In the genomic region with DNA sequence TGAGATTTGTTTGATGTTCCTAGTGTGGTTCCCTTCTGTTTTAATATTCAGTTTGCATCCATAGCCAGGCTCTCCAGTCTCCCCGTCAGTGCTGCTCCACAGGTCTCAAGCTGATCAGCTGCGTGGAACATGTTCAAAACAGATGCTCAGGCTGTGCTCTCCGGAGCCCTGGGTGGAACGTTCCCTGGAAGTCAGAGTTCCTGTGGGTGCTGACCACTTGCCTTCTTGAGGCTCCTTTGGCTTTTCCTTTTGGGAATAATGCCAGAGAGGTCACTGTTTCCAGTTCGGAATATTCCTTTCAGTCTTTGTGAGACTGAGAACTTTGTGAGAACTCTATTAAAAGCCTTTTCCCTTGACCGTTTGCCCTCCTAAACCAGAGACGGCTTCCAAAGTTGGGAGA, we compare ENCODE assay signal across 13 mouse cellular contexts. TPM values are rescaled to one million over a fixed set of nuclear protein-coding genes. Genes with fewer than 3 reads are reported as not detected.
A peak's percentile ranks its signal among the peaks of the same experiment; 100 is the strongest.
DNase-seq lines count a peak whose midpoint lies in the region; ATAC-seq and TF ChIP-seq lines count a peak whose summit lies in the region.
"Had no signal": no experiment of that assay in that cellular context is flagged by ENCODE, and none has a peak within 500 bp of the region (broad histone marks: within the 10 kb centered on the region; RNA-seq: fewer than 3 reads in every experiment).

No protein-coding gene starts in this region.

- 63% methylated on average over 7 of the region's 7 CpGs for WGBS in forebrain, embryonic 14.5 days
- 55% methylated on average over 7 of the region's 7 CpGs for WGBS in forebrain, embryonic 16.5 days
- WGBS in liver, adult 2 months, result 69% methylated on average over 7 of the region's 7 CpGs
- WGBS in liver, postnatal 0 days (ENCODE audit: insufficient replicate concordance), result 76% methylated on average over 7 of the region's 7 CpGs
- 59% methylated on average over 7 of the region's 7 CpGs for WGBS in heart, embryonic 16.5 days

- TF ChIP-seq EP300 in liver, postnatal 0 days (IDR thresholded peaks at IDR 0.05; ENCODE audit: low read depth), result no peak

- no peak for DNase-seq in forebrain, embryonic 14.5 days (ENCODE audit: low spot score)
- DNase-seq in liver, adult 2 months (ENCODE audit: extremely low read depth, low read depth, low spot score), result peak; percentile 21
- DNase-seq in liver, postnatal 0 days, result no peak
- DNase-seq in lung, postnatal 4 days, result peak; percentile 17 to 35
- no peak for DNase-seq in spleen, postnatal 4 days (ENCODE audit: low spot score in 2 of 2)
- DNase-seq: layer of hippocampus, postnatal 36 days; liver, embryonic 13.5 days had no signal

- H3K9ac ChIP-seq in forebrain, embryonic 14.5 days (ENCODE audit: low read length), result no peak overlapping the region
- H3K9ac ChIP-seq in forebrain, embryonic 16.5 days (replicated peaks; ENCODE audit: low read depth, low read length), result no peak overlapping the region
- no peak overlapping the region for H3K9ac ChIP-seq in liver, adult 2 months (ENCODE audit: low read depth, low read length)
- no peak overlapping the region for H3K9ac ChIP-seq in liver, postnatal 0 days (replicated peaks)
- H3K9ac ChIP-seq in heart, embryonic 16.5 days (ENCODE audit: low read length), result no peak overlapping the region
- H3K9ac ChIP-seq: liver, embryonic 13.5 days had no signal

- H3K4me3 ChIP-seq in forebrain, embryonic 14.5 days (ENCODE audit: low read depth, low read length), result no peak overlapping the region
- no peak overlapping the region for H3K4me3 ChIP-seq in forebrain, embryonic 16.5 days (replicated peaks; ENCODE audit: low read length)
- no peak overlapping the region for H3K4me3 ChIP-seq in liver, adult 2 months (ENCODE audit: insufficient read depth, low read depth, low read length)
- H3K4me3 ChIP-seq in liver, postnatal 0 days (ENCODE audit: low read depth, low read length), result no peak overlapping the region
- H3K4me3 ChIP-seq in heart, embryonic 16.5 days (ENCODE audit: low read length), result no peak overlapping the region
- H3K4me3 ChIP-seq: liver, embryonic 13.5 days; midbrain, embryonic 10.5 days had no signal

- H3K27me3 ChIP-seq in forebrain, embryonic 14.5 days (replicated peaks; ENCODE audit: control insufficient read depth, insufficient read depth, low read length), result no peaks in the 10 kb centered on the region
- H3K27me3 ChIP-seq in forebrain, embryonic 16.5 days (replicated peaks; ENCODE audit: control insufficient read depth, insufficient read depth, low read length), result no peaks in the 10 kb centered on the region
- H3K27me3 ChIP-seq in liver, adult 2 months (ENCODE audit: control insufficient read depth, insufficient read depth, low read length), result no peaks in the 10 kb centered on the region
- H3K27me3 ChIP-seq in liver, postnatal 0 days (ENCODE audit: insufficient read depth, low read length), result no peaks in the 10 kb centered on the region
- H3K27me3 ChIP-seq in heart, embryonic 16.5 days (ENCODE audit: control insufficient read depth, insufficient read depth, low read length), result no peaks in the 10 kb centered on the region
- H3K27me3 ChIP-seq: liver, embryonic 13.5 days; Patski had no signal

- no peaks in the 10 kb centered on the region for H3K36me3 ChIP-seq in forebrain, embryonic 14.5 days (ENCODE audit: control insufficient read depth, insufficient read depth, low read length)
- H3K36me3 ChIP-seq in forebrain, embryonic 16.5 days (ENCODE audit: control insufficient read depth, insufficient read depth), result no peaks in the 10 kb centered on the region
- no peaks in the 10 kb centered on the region for H3K36me3 ChIP-seq in liver, adult 2 months (ENCODE audit: control insufficient read depth, insufficient read depth, low read length)
- H3K36me3 ChIP-seq in liver, postnatal 0 days (replicated peaks; ENCODE audit: insufficient read depth, low read length), result no peaks in the 10 kb centered on the region
- H3K36me3 ChIP-seq in heart, embryonic 16.5 days (ENCODE audit: control insufficient read depth, insufficient read depth), result no peaks in the 10 kb centered on the region
- H3K36me3 ChIP-seq: liver, embryonic 13.5 days; midbrain, embryonic 10.5 days had no signal

- TF ChIP-seq CTCF in liver, adult 2 months (IDR thresholded peaks at IDR 0.05; ENCODE audit: low read depth, low read length), result no peak
- no peak for TF ChIP-seq CTCF in liver, postnatal 0 days (IDR thresholded peaks at IDR 0.05; ENCODE audit: low read depth)

- no peak for ATAC-seq in forebrain, embryonic 14.5 days
- no peak for ATAC-seq in forebrain, embryonic 16.5 days
- ATAC-seq in liver, postnatal 0 days, result no peak
- ATAC-seq in heart, embryonic 16.5 days (replicated peaks; ENCODE audit: extremely low read depth, insufficient read depth, low FRiP score), result no peak
- no peak for ATAC-seq in activated CD4-positive, CD25-positive, alpha-beta regulatory T cell, adult 4 months

- TF ChIP-seq POLR2A in liver, adult 2 months (IDR thresholded peaks at IDR 0.05; ENCODE audit: extremely low read depth, insufficient read depth, low read length), result no peak

- H3K4me2 ChIP-seq in forebrain, embryonic 14.5 days (ENCODE audit: low read length), result no peak overlapping the region
- no peak overlapping the region for H3K4me2 ChIP-seq in forebrain, embryonic 16.5 days (ENCODE audit: low read length)
- no peak overlapping the region for H3K4me2 ChIP-seq in liver, postnatal 0 days (ENCODE audit: low read depth, low read length)
- no peak overlapping the region for H3K4me2 ChIP-seq in heart, embryonic 16.5 days (ENCODE audit: low read depth, low read length)
- H3K4me2 ChIP-seq: liver, embryonic 13.5 days had no signal

- 0 out of 2 replicates have a peak overlapping the region, but pooled peaks have one; percentile 55 for H3K27ac ChIP-seq in forebrain, embryonic 14.5 days (ENCODE audit: low read depth, low read length)
- H3K27ac ChIP-seq in forebrain, embryonic 16.5 days (ENCODE audit: low read length), result no peak overlapping the region
- 0 out of 2 replicates have a peak overlapping the region, but pooled peaks have one; percentile 22 for H3K27ac ChIP-seq in liver, adult 2 months (replicated peaks; ENCODE audit: insufficient read depth, low read depth, low read length)
- no peak overlapping the region for H3K27ac ChIP-seq in liver, postnatal 0 days (ENCODE audit: low read depth)
- peak overlapping the region; percentile 23 for H3K27ac ChIP-seq in heart, embryonic 16.5 days (ENCODE audit: low read length)
- H3K27ac ChIP-seq: liver, embryonic 13.5 days; midbrain, embryonic 10.5 days; stomach, postnatal 0 days had no signal

- no peaks in the 10 kb centered on the region for H3K79me2 ChIP-seq in liver, adult 2 months (ENCODE audit: control insufficient read depth, insufficient read depth, low read length)

- H3K9me3 ChIP-seq in forebrain, embryonic 14.5 days (replicated peaks; ENCODE audit: control insufficient read depth, low read length), result no peaks in the 10 kb centered on the region
- no peaks in the 10 kb centered on the region for H3K9me3 ChIP-seq in forebrain, embryonic 16.5 days (ENCODE audit: control insufficient read depth, low read length)
- H3K9me3 ChIP-seq in liver, postnatal 0 days (ENCODE audit: low read length), result no peaks in the 10 kb centered on the region
- no peaks in the 10 kb centered on the region for H3K9me3 ChIP-seq in heart, embryonic 16.5 days (replicated peaks; ENCODE audit: control insufficient read depth, low read length)
- H3K9me3 ChIP-seq: liver, embryonic 13.5 days; midbrain, embryonic 10.5 days had no signal

- peaks cover 31% of the 10 kb centered on the region for H3K4me1 ChIP-seq in forebrain, embryonic 14.5 days (ENCODE audit: control insufficient read depth, insufficient read depth, low read length)
- peaks cover 12% of the 10 kb centered on the region for H3K4me1 ChIP-seq in forebrain, embryonic 16.5 days (replicated peaks; ENCODE audit: control insufficient read depth, insufficient read depth, low read length)
- peaks cover 10% of the 10 kb centered on the region for H3K4me1 ChIP-seq in liver, adult 2 months (ENCODE audit: control insufficient read depth, insufficient read depth, low read length)
- H3K4me1 ChIP-seq in liver, postnatal 0 days (ENCODE audit: insufficient read depth), result peaks cover 11% of the 10 kb centered on the region
- peaks cover 20% of the 10 kb centered on the region for H3K4me1 ChIP-seq in heart, embryonic 16.5 days (ENCODE audit: control insufficient read depth, insufficient read depth, low read length)

RNA-seq across cellular contexts. Expression of gene Med4, which starts 34.3 kb away (rescaled TPM):
- polyA plus RNA-seq in forebrain, embryonic 14.5 days (2014; fragmentation: Nextera tagmentation; extraction: Ambion mirVana), result 99.3 and 100.0 TPM in 2 replicates
- polyA plus RNA-seq in forebrain, embryonic 16.5 days (2015; fragmentation: Nextera tagmentation; extraction: Ambion mirVana), result 106 and 110 TPM in 2 replicates
- 10.1 and 11.2 TPM in 2 replicates for total RNA-seq in liver, adult 2 months (2014; rRNA removed)
- 6.1 and 6.3 TPM in 2 replicates for polyA plus RNA-seq in liver, adult 2 months (2012; rRNA removed)
- 18.7 and 20.4 TPM in 2 replicates for polyA plus RNA-seq in liver, postnatal 0 days (2015; fragmentation: Nextera tagmentation; extraction: Ambion mirVana)
- 54.1 and 55.5 TPM in 2 replicates for polyA plus RNA-seq in heart, embryonic 16.5 days (2015; fragmentation: Nextera tagmentation; extraction: Ambion mirVana)
- polyA plus RNA-seq in activated CD4-positive, CD25-positive, alpha-beta regulatory T cell, adult 4 months (2017; shearing (Covaris generic)), result 10 to 100 TPM; 56.3 to 65.1 TPM

RNA-seq across cellular contexts. Expression of gene Sucla2, which starts 49.6 kb away (rescaled TPM):
- polyA plus RNA-seq in forebrain, embryonic 14.5 days (2014; fragmentation: Nextera tagmentation; extraction: Ambion mirVana), result 111 and 122 TPM in 2 replicates
- 108 and 110 TPM in 2 replicates for polyA plus RNA-seq in forebrain, embryonic 16.5 days (2015; fragmentation: Nextera tagmentation; extraction: Ambion mirVana)
- 137 and 183 TPM in 2 replicates for total RNA-seq in liver, adult 2 months (2014; rRNA removed)
- polyA plus RNA-seq in liver, adult 2 months (2012; rRNA removed), result 36.5 and 38.1 TPM in 2 replicates
- 99.7 and 102 TPM in 2 replicates for polyA plus RNA-seq in liver, postnatal 0 days (2015; fragmentation: Nextera tagmentation; extraction: Ambion mirVana)
- polyA plus RNA-seq in heart, embryonic 16.5 days (2015; fragmentation: Nextera tagmentation; extraction: Ambion mirVana), result 263 and 286 TPM in 2 replicates
- polyA plus RNA-seq in activated CD4-positive, CD25-positive, alpha-beta regulatory T cell, adult 4 months (2017; shearing (Covaris generic)), result 10 to 100 TPM; 85.1 to 91.6 TPM

Comparison
In these comparisons a context has a peak if more than half of its experiments do, and no peak if none do; other contexts are left out.
1. DNase-seq: peak in liver, adult 2 months (single experiment) and lung, postnatal 4 days (2 of 2); none in forebrain, embryonic 14.5 days (single experiment), liver, postnatal 0 days (single experiment) and spleen, postnatal 4 days (0 of 2).
2. H3K27ac ChIP-seq: peak in forebrain, embryonic 14.5 days (single experiment), liver, adult 2 months (single experiment) and heart, embryonic 16.5 days (single experiment); none in forebrain, embryonic 16.5 days (single experiment) and liver, postnatal 0 days (single experiment).